ENCODE assay signal across 15 mouse cellular contexts in the genomic region with DNA sequence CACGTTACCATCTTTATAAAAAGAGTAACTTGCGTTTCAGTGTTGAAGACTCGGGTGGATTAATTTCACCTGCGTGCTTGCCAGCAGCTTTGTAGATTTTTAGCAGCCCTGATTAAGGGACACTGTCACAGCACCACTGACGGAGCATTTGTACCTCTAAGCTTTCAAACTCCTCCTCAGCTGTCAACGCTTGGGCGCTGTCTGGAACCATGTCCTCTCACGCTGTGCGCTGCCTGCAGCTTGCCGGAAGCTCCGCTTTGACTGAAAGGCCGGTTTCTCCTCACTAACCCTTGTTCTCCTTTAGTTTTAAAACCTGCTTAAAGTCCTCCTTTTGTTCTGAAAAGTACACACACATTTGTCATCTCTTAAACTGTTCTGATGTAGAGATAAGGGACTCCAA.
DNase-seq lines count a peak whose midpoint lies in the region; ATAC-seq and TF ChIP-seq lines count a peak whose summit lies in the region.
"Had no signal": no experiment of that assay in that cellular context is flagged by ENCODE, and none has a peak within 500 bp of the region (broad histone marks: within the 10 kb centered on the region; RNA-seq: fewer than 3 reads in every experiment).

No protein-coding gene starts in this region.

- peak overlapping the region; percentile 42 for H3K4me2 ChIP-seq in heart, embryonic 13.5 days
- no peak overlapping the region for H3K4me2 ChIP-seq in lung, embryonic 14.5 days
- 0 out of 2 replicates have a peak overlapping the region, but pooled peaks have one; percentile 2 for H3K4me2 ChIP-seq in hindbrain, postnatal 0 days (ENCODE audit: low read depth, low read length)
- H3K4me2 ChIP-seq: liver, embryonic 11.5 days; neural tube, embryonic 12.5 days had no signal

- no peak overlapping the region for H3K4me3 ChIP-seq in heart, embryonic 13.5 days
- no peak overlapping the region for H3K4me3 ChIP-seq in lung, embryonic 14.5 days (ENCODE audit: low read depth, low read length)
- H3K4me3 ChIP-seq in hindbrain, postnatal 0 days (ENCODE audit: low read length) = no peak overlapping the region
- H3K4me3 ChIP-seq: neural tube, embryonic 12.5 days had no signal

- ATAC-seq in heart, embryonic 13.5 days (ENCODE audit: extremely low read depth, insufficient number of reproducible peaks, low FRiP score, low TSS enrichment) = no peak
- ATAC-seq in lung, embryonic 14.5 days (ENCODE audit: insufficient read depth) = no peak
- ATAC-seq in hindbrain, postnatal 0 days = no peak
- no peak for ATAC-seq in erythroid progenitor cell, adult 5-6 weeks (replicated peaks; ENCODE audit: low FRiP score, poor library complexity, severe bottlenecking)
- ATAC-seq: activated CD4-positive, CD25-positive, alpha-beta regulatory T cell, adult 4 months had no signal

- peaks cover 43% of the 10 kb centered on the region for H3K4me1 ChIP-seq in heart, embryonic 13.5 days
- 0 out of 2 replicates have a peak, but pooled peaks cover 4% of the 10 kb centered on the region for H3K4me1 ChIP-seq in lung, embryonic 14.5 days (ENCODE audit: insufficient read depth)
- H3K4me1 ChIP-seq in hindbrain, postnatal 0 days (ENCODE audit: insufficient read depth, low read length) = peaks cover 3% of the 10 kb centered on the region; the same call in 1 of the 2 replicates

- H3K27me3 ChIP-seq in heart, embryonic 13.5 days (replicated peaks) = no peaks in the 10 kb centered on the region
- H3K27me3 ChIP-seq in lung, embryonic 14.5 days (ENCODE audit: insufficient read depth, low read length) = no peaks in the 10 kb centered on the region
- H3K27me3 ChIP-seq in hindbrain, postnatal 0 days (ENCODE audit: insufficient read depth, low read length) = no peaks in the 10 kb centered on the region

- no peaks in the 10 kb centered on the region for H3K9me3 ChIP-seq in heart, embryonic 13.5 days
- no peaks in the 10 kb centered on the region for H3K9me3 ChIP-seq in lung, embryonic 14.5 days (ENCODE audit: low read depth, low read length)
- H3K9me3 ChIP-seq in hindbrain, postnatal 0 days (ENCODE audit: low read length) = no peaks in the 10 kb centered on the region
- H3K9me3 ChIP-seq: neural tube, embryonic 12.5 days had no signal

- H3K27ac ChIP-seq in heart, embryonic 13.5 days (replicated peaks) = no peak overlapping the region
- H3K27ac ChIP-seq in lung, embryonic 14.5 days (ENCODE audit: low read depth) = no peak overlapping the region
- no peak overlapping the region for H3K27ac ChIP-seq in hindbrain, postnatal 0 days
- H3K27ac ChIP-seq: kidney, postnatal 0 days; neural tube, embryonic 12.5 days had no signal

- H3K9ac ChIP-seq in heart, embryonic 13.5 days = no peak overlapping the region
- H3K9ac ChIP-seq in lung, embryonic 14.5 days = no peak overlapping the region
- no peak overlapping the region for H3K9ac ChIP-seq in hindbrain, postnatal 0 days (replicated peaks; ENCODE audit: low read length)
- H3K9ac ChIP-seq: neural tube, embryonic 12.5 days had no signal

- no peak for DNase-seq in heart, adult 11 months
- peak; percentile 38 for DNase-seq in lung, embryonic 14.5 days
- DNase-seq in lung, postnatal 10 days = no peak
- peak; percentile 71 for DNase-seq in R1 (ENCODE audit: low read depth, low spot score)
- no peak for DNase-seq in hindbrain, postnatal 0 days (ENCODE audit: low spot score)
- DNase-seq in gastrocnemius, postnatal 4 days (ENCODE audit: low spot score in 2 of 2) = no peak
- DNase-seq: cerebellum, adult 11-12 months; gastrocnemius, postnatal 25 days; layer of hippocampus, adult 9-11 months had no signal

- H3K36me3 ChIP-seq in heart, embryonic 13.5 days = no peaks in the 10 kb centered on the region
- H3K36me3 ChIP-seq in lung, embryonic 14.5 days (ENCODE audit: insufficient read depth) = no peaks in the 10 kb centered on the region
- H3K36me3 ChIP-seq in hindbrain, postnatal 0 days (ENCODE audit: insufficient read depth, low read length) = no peaks in the 10 kb centered on the region
- H3K36me3 ChIP-seq: neural tube, embryonic 12.5 days had no signal

- TF ChIP-seq CTCF in lung, embryonic 14.5 days (IDR thresholded peaks at IDR 0.05; ENCODE audit: low read depth) = no peak
- no peak for TF ChIP-seq CTCF in hindbrain, postnatal 0 days (IDR thresholded peaks at IDR 0.05; ENCODE audit: low read depth)

- 31% methylated on average over 12 of the region's 12 CpGs for WGBS in heart, embryonic 13.5 days
- WGBS in lung, embryonic 14.5 days = 34% methylated on average over 12 of the region's 12 CpGs
- WGBS in hindbrain, postnatal 0 days = 29% methylated on average over 12 of the region's 12 CpGs

Comparison
In these comparisons a context has a peak if more than half of its experiments do, and no peak if none do; other contexts are left out.
1. DNase-seq: peak in lung, embryonic 14.5 days (single experiment) and R1 (single experiment); none in heart, adult 11 months (single experiment), lung, postnatal 10 days (single experiment), hindbrain, postnatal 0 days (single experiment) and gastrocnemius, postnatal 4 days (0 of 2).